Mouse (Mus musculus): ENCODE measurements at regions not wholly inside any gene's neighbourhood (a gene's known extent, or its start where the extent isn't known, plus 50 kb on each side); places are given as distances from the start of the nearest gene placed in this dataset.

DNA sequence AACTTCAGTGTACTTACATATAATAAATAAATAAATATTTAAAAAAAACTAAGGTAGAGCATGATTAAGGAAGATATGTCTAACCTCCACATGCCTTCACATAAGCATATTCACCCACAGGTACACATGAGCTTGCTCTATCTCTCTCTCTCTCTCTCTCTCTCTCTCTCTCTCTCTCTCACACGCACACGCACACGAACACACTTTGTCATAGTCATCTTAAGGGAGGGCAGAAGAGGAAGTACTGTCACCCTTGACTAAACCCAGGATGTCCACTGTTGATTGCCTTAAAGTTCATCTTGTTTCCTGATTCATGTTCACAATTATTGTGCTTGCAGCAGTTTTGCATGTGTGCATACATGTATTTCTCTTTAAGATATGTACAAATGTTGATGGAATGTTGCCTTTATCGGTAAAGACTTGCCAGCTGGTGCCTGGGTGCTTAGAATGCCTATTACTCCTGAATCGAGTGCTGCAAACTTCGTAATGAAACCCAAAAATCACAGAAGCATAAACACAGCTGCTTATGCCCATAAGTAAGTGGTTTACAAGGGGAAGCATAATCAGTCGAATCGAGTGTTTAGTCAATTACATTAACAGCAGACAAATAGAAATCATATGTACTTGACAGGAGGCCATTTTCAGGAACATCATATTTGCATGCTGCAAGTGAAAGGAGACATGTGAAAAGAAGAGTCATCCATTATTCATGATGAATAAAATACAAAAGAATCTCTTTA is 84.3 kb downstream of the Tmem168 start:
- no peak for DNase-seq

DNA sequence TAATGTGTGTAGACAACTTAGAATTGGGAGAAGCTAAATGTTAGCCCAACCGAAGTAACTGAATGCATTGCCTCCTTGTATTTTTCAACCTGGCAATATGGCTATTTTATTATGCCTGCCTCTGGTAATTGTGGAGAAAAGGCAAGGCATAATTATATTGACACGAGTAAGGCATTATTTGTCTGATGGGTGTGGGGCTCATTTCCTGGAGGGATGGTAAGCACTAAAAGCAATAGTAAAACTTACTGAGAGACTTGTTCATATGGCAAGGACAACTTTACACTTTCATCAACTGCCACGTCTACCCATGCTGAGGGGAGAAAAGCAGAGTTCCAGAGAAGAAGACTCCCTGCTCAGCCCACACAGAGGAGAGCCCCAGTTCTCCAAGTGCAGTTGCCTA is 93.8 kb downstream of the Tmem168 start:
- no peak for DNase-seq

DNA sequence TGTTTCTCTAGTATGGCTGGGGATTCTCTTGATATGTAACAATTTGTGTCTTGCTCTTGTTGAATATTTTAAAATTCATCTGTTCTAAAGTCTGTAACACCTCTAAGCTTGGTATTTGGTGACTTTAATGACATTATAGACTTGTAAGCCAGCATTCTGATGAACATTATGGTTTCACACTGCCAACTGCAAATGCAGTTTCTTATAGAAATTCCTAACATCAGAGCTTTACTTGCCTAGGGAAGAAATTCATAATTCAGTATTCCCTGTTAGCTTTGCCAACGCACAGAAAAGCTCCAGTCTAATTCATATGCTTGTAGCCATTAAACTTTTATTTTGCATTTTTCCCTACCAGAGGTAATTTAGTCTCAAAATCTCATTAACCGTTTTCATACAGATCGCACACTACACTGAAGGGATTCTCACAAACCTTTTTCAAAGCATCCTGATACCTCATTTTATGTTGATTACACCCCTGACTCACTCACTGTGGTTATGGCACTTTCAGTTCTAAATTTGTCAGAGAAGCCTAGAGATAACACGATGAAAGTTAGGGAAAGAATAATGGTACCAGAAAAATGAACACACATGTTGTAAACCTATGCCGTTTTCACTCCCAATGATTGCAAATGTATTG is 131.3 kb downstream of the Tmem168 start:
- no peak for DNase-seq

GRCm38 (mm10) chr6:13449160-13449787 is 158.6 kb downstream of the Tmem168 start:
- no peak for DNase-seq

- DNase-seq, result peak; percentile 7
Observed at GRCm38 (mm10) chr6:13413768-13414167, 189.0 kb upstream of the Vwde start.

- no peak for DNase-seq
Observed at GRCm38 (mm10) chr6:13413092-13413491, 188.3 kb upstream of the Vwde start.

DNA sequence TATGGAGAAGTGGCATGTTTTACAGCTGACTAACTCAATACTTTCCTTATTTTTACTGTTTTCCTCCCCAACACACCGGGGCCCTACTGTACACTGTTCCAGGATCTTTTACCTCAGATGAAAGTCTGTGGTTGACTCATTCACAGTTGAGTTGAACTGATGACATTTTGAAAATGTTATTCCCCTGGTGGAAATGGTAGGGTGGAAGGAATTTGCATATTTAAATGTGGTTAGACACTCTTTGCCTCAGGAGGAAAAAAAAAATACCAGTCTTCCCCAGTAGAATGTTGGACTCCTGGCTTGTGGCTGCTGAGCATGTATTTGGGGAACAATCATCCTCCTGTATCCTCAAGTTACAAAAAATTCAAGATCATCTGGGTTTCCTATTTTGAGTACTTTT is 159.7 kb upstream of the Vwde start:
- DNase-seq, result no peak

DNA sequence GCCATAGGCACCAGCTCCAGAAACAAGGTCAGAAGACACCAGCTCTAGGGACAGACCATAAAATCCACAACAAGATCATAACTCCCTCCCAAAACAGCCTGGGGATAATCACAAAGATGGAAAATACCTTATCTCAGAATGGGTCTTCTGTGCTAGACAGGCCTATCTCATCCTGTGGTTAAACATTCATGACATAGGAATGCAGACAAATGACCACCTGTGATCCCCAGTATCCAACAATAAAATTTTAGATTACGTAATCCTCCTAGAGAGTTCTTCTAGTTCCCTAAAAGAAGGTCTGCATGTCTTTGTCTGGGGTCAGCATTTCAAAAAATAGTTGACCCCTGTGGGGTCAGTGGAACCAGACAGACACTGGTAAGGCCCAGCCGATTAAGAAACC is 158.4 kb upstream of the Vwde start:
- DNase-seq, result no peak

DNA sequence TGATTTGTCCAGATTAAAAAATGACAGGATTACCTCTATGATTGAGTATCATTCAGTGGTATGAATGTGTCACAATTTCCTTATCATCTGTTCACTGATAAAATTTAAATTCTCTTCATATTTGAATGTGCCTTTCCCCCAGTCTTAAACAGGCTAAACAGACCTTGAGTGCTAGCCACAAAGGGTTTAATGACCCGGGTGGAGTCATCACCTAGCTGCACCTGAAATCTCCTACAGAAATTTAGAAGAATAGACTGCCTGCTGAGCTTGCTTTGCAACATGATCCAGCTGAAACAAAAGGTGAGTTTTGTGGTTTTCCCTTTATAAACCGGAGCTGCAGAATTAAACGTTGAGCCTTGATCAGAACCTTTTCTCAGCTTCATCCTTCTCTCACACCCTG is 156.1 kb upstream of the Vwde start:
- DNase-seq, result no peak

- no peak for DNase-seq
Observed at GRCm38 (mm10) chr6:13379727-13380126, 155.0 kb upstream of the Vwde start.

GRCm38 (mm10) chr6:13373896-13374295 is 149.1 kb upstream of the Vwde start:
- DNase-seq, result no peak

GRCm38 (mm10) chr6:13369709-13370296 is 145.0 kb upstream of the Vwde start:
- no peak for DNase-seq

All from kidney, adult 18-20 months (tissue).